Mouse (Mus musculus): ENCODE data around the gene Ggta1.
A peak's percentile ranks its signal among the peaks of the same experiment; 100 is the strongest.

Gene Ggta1

GRCm38 (mm10) chr2:35462791-35463281 is at the start of gene Ggta1:
Gene Ggta1, minus strand, starts transcription at chr2:35463231.
- DNase-seq (ENCODE audit: low spot score): no peak

- no peak for DNase-seq (ENCODE audit: low spot score)
These were observed 49.2 kb upstream of the Ggta1 start for GRCm38 (mm10) chr2:35512226-35512625.

GRCm38 (mm10) chr2:35510920-35511319 is 47.9 kb upstream of the Ggta1 start:
- DNase-seq (ENCODE audit: low spot score): no peak

- DNase-seq (ENCODE audit: low spot score): no peak
These were observed 46.9 kb upstream of the Ggta1 start for GRCm38 (mm10) chr2:35509888-35510287.

GRCm38 (mm10) chr2:35509343-35509667 is 46.3 kb upstream of the Ggta1 start:
- DNase-seq (ENCODE audit: low spot score): no peak

GRCm38 (mm10) chr2:35508597-35509342 is 45.7 kb upstream of the Ggta1 start:
- DNase-seq (ENCODE audit: low spot score): peak; percentile 29

GRCm38 (mm10) chr2:35507191-35507511 is 44.1 kb upstream of the Ggta1 start:
- no peak for DNase-seq (ENCODE audit: low spot score)

- DNase-seq (ENCODE audit: low spot score): no peak
These were observed 43.5 kb upstream of the Ggta1 start for GRCm38 (mm10) chr2:35506311-35507190.

- no peak for DNase-seq (ENCODE audit: low spot score)
These were observed 42.7 kb upstream of the Ggta1 start for GRCm38 (mm10) chr2:35505519-35506286.

- no peak for DNase-seq (ENCODE audit: low spot score)
These were observed 41.4 kb upstream of the Ggta1 start for GRCm38 (mm10) chr2:35504417-35504776.

GRCm38 (mm10) chr2:35503723-35504416 is 40.8 kb upstream of the Ggta1 start:
- DNase-seq (ENCODE audit: low spot score): no peak

GRCm38 (mm10) chr2:35503021-35503722 is 40.1 kb upstream of the Ggta1 start:
- DNase-seq (ENCODE audit: low spot score): no peak

- DNase-seq (ENCODE audit: low spot score): no peak
These were observed 39.5 kb upstream of the Ggta1 start for GRCm38 (mm10) chr2:35502561-35502960.

- no peak for DNase-seq (ENCODE audit: low spot score)
These were observed 36.4 kb upstream of the Ggta1 start for GRCm38 (mm10) chr2:35499474-35499873.

GRCm38 (mm10) chr2:35498961-35499360 is 35.9 kb upstream of the Ggta1 start:
- no peak for DNase-seq (ENCODE audit: low spot score)

GRCm38 (mm10) chr2:35497662-35498196 is 34.7 kb upstream of the Ggta1 start:
- no peak for DNase-seq (ENCODE audit: low spot score)

GRCm38 (mm10) chr2:35496279-35497013 is 33.4 kb upstream of the Ggta1 start:
- no peak for DNase-seq (ENCODE audit: low spot score)

GRCm38 (mm10) chr2:35495486-35496278 is 32.7 kb upstream of the Ggta1 start:
- no peak for DNase-seq (ENCODE audit: low spot score)

- DNase-seq (ENCODE audit: low spot score): no peak
These were observed 30.5 kb upstream of the Ggta1 start for GRCm38 (mm10) chr2:35493566-35493965.

- DNase-seq (ENCODE audit: low spot score): no peak
These were observed 28.1 kb upstream of the Ggta1 start for GRCm38 (mm10) chr2:35491151-35491550.

All from ovary, postnatal 36 days (tissue).